Mouse (Mus musculus): ENCODE measurements around the gene Inafm1. TPM values are rescaled to one million over a fixed set of nuclear protein-coding genes. Genes with fewer than 3 reads are reported as not detected.

Gene Inafm1
- total RNA-seq, 1 experiment from 2014 or later = 13.2 TPM

Other genes with a start within 250 kb of the Inafm1 start
- 11.9 and 12.9 TPM in 2 replicates for gene Bicra, start 225.7 kb downstream of the Inafm1 start, total RNA-seq (2017)
- 0.61 and 0.70 TPM in 2 replicates for gene Zfp541, start 211.8 kb downstream of the Inafm1 start, total RNA-seq (2017)
- gene Napa, start 175.2 kb downstream of the Inafm1 start, total RNA-seq (2017) = 75.3 and 78.1 TPM in 2 replicates
- gene Kptn, start 153.7 kb downstream of the Inafm1 start, total RNA-seq (2017) = 12.8 and 16.9 TPM in 2 replicates
- 0.25 TPM in 1 of 2 replicates, not detected in the other for gene Slc8a2, start 143.8 kb downstream of the Inafm1 start, total RNA-seq (2017)
- gene Meis3, start 98.5 kb downstream of the Inafm1 start, total RNA-seq (2017) = 2.5 and 4.5 TPM in 2 replicates
- gene Dhx34, start 51.6 kb downstream of the Inafm1 start, total RNA-seq (2017) = 12.5 and 12.9 TPM in 2 replicates
- gene C5ar2, start 29.5 kb downstream of the Inafm1 start, total RNA-seq (2017) = 74.4 and 76.5 TPM in 2 replicates
- gene C5ar1, start 14.1 kb downstream of the Inafm1 start, total RNA-seq (2017) = 119 and 133 TPM in 2 replicates
- gene Ccdc9, start 13.2 kb upstream of the Inafm1 start, total RNA-seq (2017) = 143 and 164 TPM in 2 replicates
- 7.0 and 7.7 TPM in 2 replicates for gene Bbc3, start 34.8 kb upstream of the Inafm1 start, total RNA-seq (2017)
- gene Sae1, start 114.2 kb upstream of the Inafm1 start, total RNA-seq (2017) = 110 and 123 TPM in 2 replicates
- 35.1 and 45.9 TPM in 2 replicates for gene Zc3h4, start 127.3 kb upstream of the Inafm1 start, total RNA-seq (2017)
- 5.8 and 6.8 TPM in 2 replicates for gene Tmem160, start 179.2 kb upstream of the Inafm1 start, total RNA-seq (2017)
- not detected in 2 replicates for gene Npas1, start 204.1 kb upstream of the Inafm1 start, total RNA-seq (2017)

All from neutrophil, adult 5-6 weeks (primary cell).